14 mouse cellular contexts compared by ENCODE assay signal in genomic region chr10:39434758-39435448, GRCm38 (mm10).
A peak's percentile ranks its signal among the peaks of the same experiment; 100 is the strongest.
DNase-seq lines count a peak whose midpoint lies in the region; ATAC-seq lines count a peak whose summit lies in the region.
"Had no signal": no experiment of that assay in that cellular context is flagged by ENCODE, and none has a peak within 500 bp of the region (broad histone marks: within the 10 kb centered on the region; RNA-seq: fewer than 3 reads in every experiment).

No protein-coding gene starts in this region.

- WGBS in heart, embryonic 10.5 days: 60% methylated on average over 8 of the region's 8 CpGs

- DNase-seq in heart, embryonic 10.5 days (ENCODE audit: low spot score): peak; percentile 63
- DNase-seq in heart, adult 11 months: no peak
- DNase-seq in CD4-positive, CD25-positive, alpha-beta regulatory T cell, adult 2 months (ENCODE audit: low read depth, low spot score): peak; percentile 65
- DNase-seq in left cerebral cortex, postnatal 14 days (ENCODE audit: low spot score in 2 of 2): no peak
- DNase-seq in Muller cell, postnatal 12 days (ENCODE audit: inconsistent ontology term): no peak
- no peak for DNase-seq in testis, postnatal 14 days (ENCODE audit: low spot score)
- DNase-seq: cerebellum, postnatal 10 days; heart, adult 2 months; heart, postnatal 4 days; kidney, adult 8-10 months; lung, embryonic 14.5 days; right cerebral cortex, postnatal 25 days had no signal

- no peaks in the 10 kb centered on the region for H3K27me3 ChIP-seq in heart, embryonic 10.5 days (ENCODE audit: insufficient read depth, poor library complexity, severe bottlenecking)

- H3K36me3 ChIP-seq in heart, embryonic 10.5 days: no peaks in the 10 kb centered on the region

- H3K9me3 ChIP-seq in heart, embryonic 10.5 days: no peaks in the 10 kb centered on the region

- H3K4me1 ChIP-seq in heart, embryonic 10.5 days: peaks cover 42% of the 10 kb centered on the region

- peak; percentile 53 for ATAC-seq in common myeloid progenitor, adult 5-6 weeks (replicated peaks; ENCODE audit: low read depth, poor library complexity, severe bottlenecking)
- ATAC-seq in megakaryocyte progenitor cell, adult 5-6 weeks (replicated peaks; ENCODE audit: poor library complexity): peak; percentile 64

- intact Hi-C loops in left cerebral cortex, postnatal 14 days (cut with DNase I): no loop called here

- H3K27ac ChIP-seq in heart, embryonic 10.5 days: no peak overlapping the region
- H3K27ac ChIP-seq: heart, adult 2 months had no signal

- H3K4me3 ChIP-seq in heart, embryonic 10.5 days: no peak overlapping the region
- H3K4me3 ChIP-seq: heart, adult 2 months had no signal

Comparison
In these comparisons a context has a peak if more than half of its experiments do, and no peak if none do; other contexts are left out.
1. DNase-seq: peak in heart, embryonic 10.5 days (single experiment) and CD4-positive, CD25-positive, alpha-beta regulatory T cell, adult 2 months (single experiment); none in heart, adult 11 months (single experiment), left cerebral cortex, postnatal 14 days (0 of 2), Muller cell, postnatal 12 days (single experiment) and testis, postnatal 14 days (single experiment).